Mouse (Mus musculus) macrophage (primary cell): ENCODE data around the gene Bcar1. TPM values are rescaled to one million over a fixed set of nuclear protein-coding genes. Genes with fewer than 3 reads are reported as not detected.

Experiments used
- H3K27ac ChIP-seq: fragments of 350-480 bp; formaldehyde crosslinking; 2 replicates; pipeline ENCODE4 v1.9.0; 2021
- H3K36me3 ChIP-seq: fragments of 350-480 bp; formaldehyde crosslinking; 2 replicates; pipeline ENCODE4 v1.9.0; 2021; ENCODE audit errors: inconsistent target
- H3K4me3 ChIP-seq: fragments of 350-480 bp; formaldehyde crosslinking; 2 replicates; pipeline ENCODE4 v1.9.0; 2021; ENCODE audit errors: inconsistent target
- H3K79me2 ChIP-seq: fragments of 350-480 bp; formaldehyde crosslinking; 2 replicates; pipeline ENCODE4 v1.9.0; 2021; ENCODE audit errors: inconsistent target
- WGBS: methylation state at CpG from one replicate; pipeline ENCODE4 v1.1.7; 2026; ENCODE audit warnings: inconsistent platforms; ENCODE audit not compliant: missing documents; 5-methylcytosine and 5-hydroxymethylcytosine counted together
- polyA plus RNA-seq: library from polyadenylated mRNA; stranded (reverse); fragments of 250-400 nt; gene quantifications from 3 replicates; pipeline ENCODE4 v1.2.4, GENCODE M21; 2018; ENCODE audit warnings: inconsistent platforms

The Bcar1 gene
- polyA plus RNA-seq, 1 experiment from 2014 or later, result 0.07 TPM

DNA sequence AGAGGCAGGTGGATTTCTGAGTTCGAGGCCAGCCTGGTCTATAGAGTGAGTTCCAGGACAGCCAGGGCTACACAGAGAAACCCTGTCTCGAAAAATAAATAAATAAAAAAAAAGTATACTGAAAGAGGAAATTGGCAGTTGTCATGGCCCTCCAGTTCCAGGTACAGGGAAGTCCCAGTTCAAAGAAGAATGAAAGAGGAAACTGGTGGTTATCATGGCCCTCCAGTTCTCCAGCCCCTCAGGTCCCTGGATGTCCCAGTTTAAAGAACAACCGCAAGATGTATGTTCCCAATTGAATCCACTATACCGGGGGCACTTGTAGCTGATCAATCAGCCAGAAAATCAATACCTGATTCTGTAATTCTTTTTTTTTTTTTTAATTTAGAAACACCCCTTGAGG, 32.9 kb upstream of the Bcar1 start:
- H3K79me2 ChIP-seq, result no peaks in the 10 kb centered on the region
- no peak overlapping the region for H3K27ac ChIP-seq
- H3K36me3 ChIP-seq, result peaks cover 7% of the 10 kb centered on the region; the same call in 1 of the 2 replicates
- no peak overlapping the region for H3K4me3 ChIP-seq
- WGBS, result 83% methylated on average over 3 of the region's 4 CpGs

DNA sequence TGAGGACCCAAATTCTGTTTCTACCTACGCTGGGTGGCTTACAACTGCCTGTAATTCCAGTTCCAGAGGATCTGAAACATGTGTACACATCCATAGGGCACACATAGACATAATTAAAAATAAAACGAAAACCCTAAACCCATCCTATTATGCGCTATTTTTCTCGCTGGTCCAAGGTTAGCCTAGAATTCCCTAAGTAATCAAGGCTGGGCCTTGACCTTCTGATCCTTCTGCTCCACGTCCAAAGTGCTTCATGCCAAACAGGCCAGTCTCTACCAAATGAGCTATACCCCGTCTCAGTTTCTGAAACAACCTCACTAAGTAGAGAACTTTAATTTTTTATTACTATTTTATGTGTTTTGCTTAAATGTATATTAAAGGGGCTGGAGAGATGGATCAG, 32.2 kb upstream of the Bcar1 start:
- Histone ChIP-seq H3K79me2 (no peaks in the 10 kb centered on the region), H3K36me3 (peaks cover 7% of the 10 kb centered on the region; the same call in 1 of the 2 replicates), H3K27ac (no peak overlapping the region), H3K4me3 (no peak overlapping the region)
- 93% methylated on average over 6 of the region's 6 CpGs for WGBS

DNA sequence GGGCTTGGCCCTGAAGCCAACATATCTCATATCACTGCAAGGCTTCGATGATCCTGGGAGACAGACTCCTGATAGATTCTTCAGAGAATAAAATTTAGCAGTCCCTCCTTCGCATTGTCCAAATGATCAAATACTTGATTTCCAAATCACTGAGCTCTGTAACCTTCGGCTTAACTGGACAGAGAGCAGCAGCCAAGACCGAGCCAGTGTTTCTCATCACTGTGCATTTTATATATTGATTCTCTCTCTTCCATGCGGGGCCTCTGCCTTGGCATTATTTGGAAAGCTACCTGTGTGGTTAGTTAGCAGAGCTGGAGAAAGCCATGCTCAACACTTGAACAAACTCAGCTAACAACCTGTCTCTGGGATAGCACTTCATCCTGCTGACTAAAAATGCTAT, 29.9 kb upstream of the Bcar1 start:
- Histone ChIP-seq H3K4me3 (no peak overlapping the region), H3K79me2 (no peaks in the 10 kb centered on the region), H3K27ac (no peak overlapping the region), H3K36me3 (peaks cover 12% of the 10 kb centered on the region; the same call in 1 of the 2 replicates)
- 94% methylated on average over 5 of the region's 5 CpGs for WGBS

DNA sequence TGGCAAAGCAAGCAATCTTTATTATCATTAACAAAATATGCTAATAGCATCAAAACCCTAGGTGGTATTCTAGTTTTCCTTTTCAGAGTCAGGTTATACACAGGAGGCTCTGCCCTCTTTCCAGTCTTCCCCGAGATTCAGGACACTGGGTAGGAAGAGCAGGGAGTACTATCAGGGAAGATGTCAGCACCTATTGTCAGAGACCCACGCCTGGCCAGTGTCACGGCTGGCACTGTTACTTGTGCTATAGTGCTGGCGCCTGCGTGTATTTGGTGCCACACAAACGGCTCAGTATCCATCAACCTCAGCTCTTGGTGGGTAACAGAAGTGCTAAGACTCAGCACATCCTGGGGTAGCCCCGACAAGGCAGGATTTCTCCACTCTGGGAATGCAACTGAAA, 29.4 kb upstream of the Bcar1 start:
- WGBS, result 96% methylated on average over 7 of the region's 7 CpGs
- no peaks in the 10 kb centered on the region for H3K79me2 ChIP-seq
- no peak overlapping the region for H3K4me3 ChIP-seq
- H3K36me3 ChIP-seq, result peaks cover 14% of the 10 kb centered on the region; the same call in 1 of the 2 replicates
- H3K27ac ChIP-seq, result no peak overlapping the region

DNA sequence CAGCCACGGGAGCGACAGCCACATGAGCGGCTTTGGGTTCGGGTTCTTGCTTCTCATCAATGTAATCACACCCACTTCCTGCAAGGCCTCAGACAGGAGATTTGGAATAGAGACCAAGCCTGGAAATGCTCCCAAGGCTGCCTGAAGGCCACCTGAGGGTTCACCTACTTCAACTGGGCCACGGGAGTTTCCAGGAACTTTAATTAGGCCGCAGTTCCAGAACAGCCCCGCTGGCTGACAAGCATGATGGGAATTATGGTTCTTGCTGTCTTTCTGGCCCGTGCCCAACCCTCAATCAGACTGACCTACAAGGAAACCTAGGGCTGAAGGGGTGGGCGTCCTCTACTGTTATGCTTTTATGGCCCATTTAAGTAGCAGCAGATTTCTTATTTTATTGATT, 28.5 kb upstream of the Bcar1 start:
- 100% methylated on average over 9 of the region's 9 CpGs for WGBS
- peaks cover 13% of the 10 kb centered on the region; the same call in 1 of the 2 replicates for H3K36me3 ChIP-seq

DNA sequence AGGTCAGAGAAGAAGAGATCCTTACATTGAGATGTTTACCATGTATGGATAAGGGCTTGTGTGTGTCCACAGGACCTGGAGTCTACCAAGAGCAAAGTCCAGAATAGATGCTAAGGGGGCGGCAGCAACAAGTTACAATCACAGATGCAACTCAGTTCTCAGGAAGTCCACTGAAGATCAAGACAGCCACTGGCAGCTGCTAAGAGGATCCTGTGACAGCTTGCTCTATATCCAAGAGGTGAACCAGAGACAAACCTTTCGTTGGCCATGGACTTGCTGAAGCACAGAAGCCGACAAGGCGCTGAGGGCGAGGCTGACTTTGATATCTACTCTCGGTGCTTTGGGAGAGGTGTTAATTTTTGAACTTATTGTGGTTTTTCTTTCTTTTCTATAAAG, 28.0 kb upstream of the Bcar1 start:
- over 99% methylated on average over 6 of the region's 6 CpGs for WGBS
- H3K27ac ChIP-seq, result no peak overlapping the region
- H3K36me3 ChIP-seq, result peaks cover 13% of the 10 kb centered on the region; the same call in 1 of the 2 replicates

More for the DNA sequence above, 28.5 kb upstream of the Bcar1 start:
- H3K79me2 ChIP-seq, result no peaks in the 10 kb centered on the region
- no peak overlapping the region for H3K27ac ChIP-seq
- H3K4me3 ChIP-seq, result no peak overlapping the region

DNA sequence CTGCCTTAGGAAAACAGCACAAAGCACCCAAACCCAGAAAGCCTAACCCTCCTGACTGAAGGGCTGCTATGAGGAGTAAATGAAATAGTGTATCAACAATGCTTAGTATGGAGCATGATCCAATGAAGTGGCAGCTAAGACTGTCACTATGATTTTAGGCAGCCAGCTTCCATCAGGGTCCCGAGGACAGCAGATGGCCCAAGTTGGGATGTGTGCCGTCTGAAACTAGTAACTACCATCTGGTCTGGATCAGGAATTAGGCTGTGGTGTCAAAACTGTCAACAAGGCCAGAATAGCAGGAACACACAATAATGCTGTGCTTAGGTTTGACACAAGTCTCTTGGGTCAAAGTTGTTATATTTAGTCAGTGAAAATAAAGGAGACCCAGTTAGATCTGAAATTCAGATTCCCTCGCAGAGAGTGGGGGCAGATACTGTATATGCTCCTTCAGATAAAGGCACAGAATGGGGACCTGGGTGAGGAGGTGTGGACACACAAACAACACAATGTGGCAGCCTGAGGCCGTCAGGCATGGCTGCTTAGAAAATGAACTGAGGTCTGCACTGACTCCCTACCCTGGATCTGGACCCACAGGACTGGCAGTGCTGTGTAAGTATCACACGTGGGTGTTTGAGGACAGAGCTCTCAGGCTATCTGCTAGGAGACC, 27.5 kb upstream of the Bcar1 start:
- 95% methylated on average over 5 of the region's 5 CpGs for WGBS
- no peak overlapping the region for H3K27ac ChIP-seq
- H3K36me3 ChIP-seq, result peaks cover 17% of the 10 kb centered on the region; the same call in 1 of the 2 replicates
- H3K4me3 ChIP-seq, result no peak overlapping the region
- no peaks in the 10 kb centered on the region for H3K79me2 ChIP-seq

More for the DNA sequence above, 28.0 kb upstream of the Bcar1 start:
- H3K79me2 ChIP-seq, result no peaks in the 10 kb centered on the region
- no peak overlapping the region for H3K4me3 ChIP-seq

DNA sequence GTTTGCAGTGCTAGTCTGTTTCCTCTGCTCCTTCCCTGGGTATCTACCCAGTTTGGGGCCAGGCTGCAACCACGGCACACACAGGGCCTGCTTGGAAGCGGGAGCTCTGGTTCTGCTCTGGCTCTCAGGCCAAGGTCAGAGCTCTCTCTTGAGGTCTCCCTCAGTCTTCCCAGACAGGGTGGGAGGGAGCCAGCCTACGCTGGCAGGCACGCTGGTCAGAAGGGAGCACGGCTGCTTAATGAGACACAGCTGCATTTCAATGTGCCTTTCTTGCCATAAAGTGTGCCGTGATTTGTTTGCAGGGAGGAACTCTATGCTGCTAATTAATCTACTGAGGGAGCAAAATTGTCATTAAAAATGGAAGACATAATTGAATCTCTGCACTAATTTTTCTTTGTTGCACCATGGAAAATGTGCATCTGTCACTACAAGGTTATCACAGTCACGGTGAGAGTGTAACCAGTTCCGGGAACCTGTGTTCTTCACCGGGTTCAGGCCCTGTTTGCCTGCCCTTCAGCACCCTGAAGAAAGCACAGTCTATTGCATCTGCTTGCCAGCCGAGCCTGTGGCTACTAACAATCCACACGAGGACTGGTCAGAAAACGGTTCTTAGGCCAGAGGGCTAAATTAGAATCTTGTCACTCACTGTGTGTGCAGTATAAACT, 26.3 kb upstream of the Bcar1 start:
- peaks cover 17% of the 10 kb centered on the region; the same call in 1 of the 2 replicates for H3K36me3 ChIP-seq
- no peak overlapping the region for H3K4me3 ChIP-seq
- H3K79me2 ChIP-seq, result no peaks in the 10 kb centered on the region
- WGBS, result 94% methylated on average over 12 of the region's 12 CpGs
- H3K27ac ChIP-seq, result no peak overlapping the region

DNA sequence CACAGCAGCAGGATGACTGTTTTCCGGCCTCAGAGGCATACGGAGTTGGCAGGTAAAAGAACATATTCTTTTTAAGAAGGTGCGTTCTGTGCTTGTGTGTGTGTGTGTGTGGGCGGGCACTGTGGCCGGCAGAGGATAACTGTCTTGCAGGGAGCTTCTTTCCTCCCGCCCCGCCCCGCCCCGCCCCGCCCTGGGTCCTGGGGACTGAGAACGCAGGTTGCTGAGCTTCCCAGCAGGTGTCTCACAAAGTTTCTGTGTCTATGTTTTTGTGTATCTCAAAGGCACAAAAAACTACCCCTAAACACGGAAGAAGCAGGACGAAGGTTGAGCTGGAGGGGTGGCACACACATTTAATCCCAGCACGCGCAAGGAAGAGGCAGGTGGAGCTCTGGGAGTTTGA, 25.7 kb upstream of the Bcar1 start:
- peaks cover 17% of the 10 kb centered on the region; the same call in 1 of the 2 replicates for H3K36me3 ChIP-seq
- H3K79me2 ChIP-seq, result no peaks in the 10 kb centered on the region
- WGBS, result 98% methylated on average over 13 of the region's 15 CpGs
- no peak overlapping the region for H3K4me3 ChIP-seq
- H3K27ac ChIP-seq, result no peak overlapping the region

DNA sequence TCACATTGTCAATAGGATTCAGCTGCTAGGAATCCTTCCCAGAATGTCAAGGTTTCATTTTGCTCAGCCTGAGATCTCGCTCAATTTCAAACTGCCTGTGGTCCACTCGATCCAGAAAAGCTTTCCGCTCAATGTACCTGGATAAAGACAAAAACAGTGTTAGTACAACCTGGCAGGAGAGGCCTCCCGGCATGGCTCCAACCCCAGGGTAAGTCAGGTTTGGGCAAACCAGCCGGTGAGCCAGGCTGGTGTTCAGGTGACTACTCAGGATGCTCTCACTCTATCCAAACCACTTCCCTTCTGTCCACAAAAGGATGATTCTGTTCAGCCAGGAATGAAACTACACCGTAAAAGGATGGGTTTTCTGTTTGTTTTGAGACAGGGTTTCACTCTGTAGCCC, 25.0 kb upstream of the Bcar1 start:
- 95% methylated on average over 6 of the region's 6 CpGs for WGBS
- Histone ChIP-seq H3K27ac (no peak overlapping the region), H3K79me2 (no peaks in the 10 kb centered on the region), H3K4me3 (no peak overlapping the region), H3K36me3 (peaks cover 17% of the 10 kb centered on the region; the same call in 1 of the 2 replicates)

DNA sequence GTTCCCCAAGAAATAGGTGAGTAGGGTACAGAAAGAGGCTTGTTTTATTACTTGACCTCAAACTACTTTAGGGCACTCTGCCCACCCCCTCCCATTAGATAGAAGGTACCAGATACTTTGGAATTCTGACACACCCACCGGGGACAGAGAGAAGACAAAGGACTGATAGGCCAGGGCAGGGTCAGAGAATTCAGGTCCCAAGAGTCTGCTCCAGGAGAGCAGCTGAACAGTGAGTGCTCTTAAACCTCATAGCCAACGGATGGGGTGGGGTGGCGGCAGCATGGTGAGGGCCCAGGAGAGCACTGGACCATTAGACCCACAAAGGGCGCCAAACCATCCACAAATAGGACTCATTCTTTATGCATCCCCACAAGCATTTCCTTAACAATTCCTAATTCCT, 22.0 kb upstream of the Bcar1 start:
- H3K79me2 ChIP-seq, result no peaks in the 10 kb centered on the region
- WGBS, result 95% methylated on average over 4 of the region's 4 CpGs
- H3K36me3 ChIP-seq, result peaks cover 17% of the 10 kb centered on the region; the same call in 1 of the 2 replicates

DNA sequence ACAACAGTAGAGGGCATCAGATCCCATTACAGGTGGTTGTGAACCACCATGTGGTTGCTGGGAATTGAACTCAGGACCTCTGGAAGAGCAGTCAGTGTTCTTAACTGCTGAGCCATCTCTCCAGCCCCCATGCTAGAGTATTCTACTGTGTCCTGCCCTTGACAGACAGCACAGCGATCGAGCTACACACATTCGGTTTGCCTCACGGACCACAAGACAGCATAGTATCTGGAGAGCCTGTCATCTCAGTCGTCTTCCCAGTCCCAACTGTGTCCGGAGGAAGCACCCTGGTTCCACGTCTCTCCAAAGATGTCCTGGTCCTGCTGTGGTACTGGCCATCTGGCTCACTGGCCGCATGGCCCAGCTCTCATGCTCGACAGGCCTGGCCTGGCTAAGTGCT, 21.5 kb upstream of the Bcar1 start:
- H3K36me3 ChIP-seq, result peaks cover 17% of the 10 kb centered on the region; the same call in 1 of the 2 replicates
- H3K4me3 ChIP-seq, result no peak overlapping the region
- no peak overlapping the region for H3K27ac ChIP-seq
- WGBS, result 90% methylated on average over 9 of the region's 9 CpGs
- no peaks in the 10 kb centered on the region for H3K79me2 ChIP-seq

More for the DNA sequence above, 22.0 kb upstream of the Bcar1 start:
- H3K27ac ChIP-seq, result no peak overlapping the region
- H3K4me3 ChIP-seq, result no peak overlapping the region

DNA sequence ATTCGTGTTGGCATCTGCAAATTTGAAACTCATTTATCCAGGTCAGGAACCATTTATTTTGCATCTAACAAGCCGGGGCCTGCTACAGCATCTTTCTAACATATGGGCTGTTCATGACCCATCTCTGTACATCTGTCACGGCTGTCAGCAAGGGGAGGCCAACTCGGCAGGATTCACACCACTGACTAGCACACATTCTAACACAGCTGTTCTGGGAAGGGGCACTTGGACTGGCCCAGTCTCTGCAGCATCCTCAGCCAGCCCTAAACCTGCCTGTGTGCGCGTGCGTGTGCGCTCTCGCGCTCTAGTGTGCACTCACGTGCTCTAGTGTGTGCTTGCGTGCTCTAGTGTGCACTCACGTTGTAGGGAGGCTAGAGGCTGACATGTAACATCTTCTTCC, 17.1 kb upstream of the Bcar1 start:
- Histone ChIP-seq H3K4me3 (no peak overlapping the region), H3K27ac (no peak overlapping the region), H3K36me3 (no peaks in the 10 kb centered on the region), H3K79me2 (no peaks in the 10 kb centered on the region)
- WGBS, result 92% methylated on average over 13 of the region's 13 CpGs

DNA sequence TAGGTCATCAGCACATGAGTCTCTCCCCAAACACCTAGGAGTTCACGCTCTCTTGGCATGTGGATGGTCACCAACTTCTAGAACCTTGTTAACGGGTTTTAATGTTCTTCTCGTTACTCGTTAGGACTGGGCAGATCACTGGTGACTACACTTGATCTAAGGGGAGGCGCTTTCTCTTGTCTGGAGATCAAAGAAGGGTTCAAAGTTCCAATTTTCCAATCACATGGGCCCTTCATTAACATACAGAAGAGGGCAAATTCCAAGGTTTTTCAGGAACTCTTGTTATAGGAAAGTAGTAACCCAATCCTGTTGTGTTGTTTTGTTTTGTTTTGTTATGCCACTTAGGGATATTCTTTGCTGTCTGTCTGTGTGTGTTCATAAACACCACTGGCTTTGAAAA, 15.2 kb upstream of the Bcar1 start:
- no peaks in the 10 kb centered on the region for H3K36me3 ChIP-seq
- H3K79me2 ChIP-seq, result no peaks in the 10 kb centered on the region
- 96% methylated on average over 5 of the region's 5 CpGs for WGBS

DNA sequence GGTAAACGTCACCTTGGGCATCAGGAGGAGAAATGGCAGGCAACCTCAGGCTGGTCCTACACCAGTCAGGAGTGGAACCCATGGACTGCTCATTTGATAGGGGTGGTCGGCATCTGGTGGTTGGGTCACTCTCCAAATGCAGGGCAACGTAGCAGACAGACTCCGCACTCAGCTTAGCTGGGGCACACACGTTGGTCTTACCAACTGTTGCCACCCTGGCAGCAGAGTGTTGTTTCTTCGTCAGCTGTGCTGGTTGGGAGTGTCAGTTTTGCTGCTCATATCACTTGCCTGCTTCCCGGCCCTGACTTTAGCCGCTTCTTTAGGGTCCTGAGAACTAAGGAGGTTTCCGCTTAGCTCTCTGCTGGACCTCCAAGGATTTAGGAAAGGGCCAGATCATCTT, 14.0 kb upstream of the Bcar1 start:
- Histone ChIP-seq H3K27ac (no peak overlapping the region), H3K4me3 (no peak overlapping the region), H3K79me2 (no peaks in the 10 kb centered on the region), H3K36me3 (no peaks in the 10 kb centered on the region)
- 93% methylated on average over 9 of the region's 9 CpGs for WGBS

More for the DNA sequence above, 15.2 kb upstream of the Bcar1 start:
- Histone ChIP-seq H3K27ac (no peak overlapping the region), H3K4me3 (no peak overlapping the region)
